Mouse (Mus musculus): ENCODE measurements around the gene Pmepa1. TPM values are rescaled to one million over a fixed set of nuclear protein-coding genes. Genes with fewer than 3 reads are reported as not detected.

Pmepa1 gene
- polyA plus RNA-seq, 1 experiment from 2014 or later: 9.8 TPM

GRCm38 (mm10) chr2:173207051-173207450 lies 69.3 kb downstream of the Pmepa1 start:
- no peaks in the 10 kb centered on the region for H3K4me1 ChIP-seq (ENCODE audit: insufficient read depth, low read depth, low read length)
- TF ChIP-seq EP300 (IDR thresholded peaks at IDR 0.05) (no peak), CTCF (IDR thresholded peaks at IDR 0.05) (no peak)
- no peak overlapping the region for H3K4me3 ChIP-seq (ENCODE audit: low read depth, low read length)
- 92% methylated on average over 3 of the region's 3 CpGs for WGBS
- H3K27ac ChIP-seq (ENCODE audit: low read length): no peak overlapping the region
- no peaks in the 10 kb centered on the region for H3K27me3 ChIP-seq (replicated peaks; ENCODE audit: insufficient read depth, low read length)
- DNase-seq (ENCODE audit: low spot score) (no peak), ATAC-seq (no peak)
- no peak overlapping the region for H3K4me2 ChIP-seq (replicated peaks; ENCODE audit: low read depth, low read length)
- no peak overlapping the region for H3K9ac ChIP-seq (replicated peaks; ENCODE audit: low read depth)
- no peaks in the 10 kb centered on the region for H3K36me3 ChIP-seq (ENCODE audit: insufficient read depth, low read length)
- H3K9me3 ChIP-seq (ENCODE audit: low read length): no peaks in the 10 kb centered on the region

GRCm38 (mm10) chr2:173205563-173206099 lies 70.7 kb downstream of the Pmepa1 start:
- no peak for ATAC-seq
- 91% methylated on average over 14 of the region's 14 CpGs for WGBS
- Histone ChIP-seq H3K36me3 (ENCODE audit: insufficient read depth, low read length) (no peaks in the 10 kb centered on the region), H3K9me3 (ENCODE audit: low read length) (no peaks in the 10 kb centered on the region), H3K27me3 (replicated peaks; ENCODE audit: insufficient read depth, low read length) (no peaks in the 10 kb centered on the region), H3K4me1 (ENCODE audit: insufficient read depth, low read depth, low read length) (no peaks in the 10 kb centered on the region), H3K4me3 (ENCODE audit: low read depth, low read length) (no peak overlapping the region), H3K9ac (replicated peaks; ENCODE audit: low read depth) (no peak overlapping the region), H3K4me2 (replicated peaks; ENCODE audit: low read depth, low read length) (no peak overlapping the region), H3K27ac (ENCODE audit: low read length) (no peak overlapping the region)
- no peak for DNase-seq (ENCODE audit: low spot score)
- TF ChIP-seq CTCF (IDR thresholded peaks at IDR 0.05): no peak
- no peak for TF ChIP-seq EP300 (IDR thresholded peaks at IDR 0.05)

- H3K9me3 ChIP-seq (ENCODE audit: low read length): no peaks in the 10 kb centered on the region
- no peaks in the 10 kb centered on the region for H3K36me3 ChIP-seq (ENCODE audit: insufficient read depth, low read length)
- no peak overlapping the region for H3K9ac ChIP-seq (replicated peaks; ENCODE audit: low read depth)
- H3K27ac ChIP-seq (ENCODE audit: low read length): no peak overlapping the region
- no peaks in the 10 kb centered on the region for H3K4me1 ChIP-seq (ENCODE audit: insufficient read depth, low read depth, low read length)
- DNase-seq (ENCODE audit: low spot score) (no peak), ATAC-seq (no peak)
- no peak for TF ChIP-seq EP300 (IDR thresholded peaks at IDR 0.05)
- TF ChIP-seq CTCF (IDR thresholded peaks at IDR 0.05): no peak
- no peak overlapping the region for H3K4me3 ChIP-seq (ENCODE audit: low read depth, low read length)
- 50% methylated on average over 3 of the region's 4 CpGs for WGBS
- H3K4me2 ChIP-seq (replicated peaks; ENCODE audit: low read depth, low read length): no peak overlapping the region
- H3K27me3 ChIP-seq (replicated peaks; ENCODE audit: insufficient read depth, low read length): no peaks in the 10 kb centered on the region
Observed at GRCm38 (mm10) chr2:173204671-173205070, 71.7 kb downstream of the Pmepa1 start.

- no peaks in the 10 kb centered on the region for H3K27me3 ChIP-seq (replicated peaks; ENCODE audit: insufficient read depth, low read length)
- no peak for DNase-seq (ENCODE audit: low spot score)
- H3K4me3 ChIP-seq (ENCODE audit: low read depth, low read length): no peak overlapping the region
- H3K36me3 ChIP-seq (ENCODE audit: insufficient read depth, low read length): no peaks in the 10 kb centered on the region
- no peak overlapping the region for H3K4me2 ChIP-seq (replicated peaks; ENCODE audit: low read depth, low read length)
- no peak overlapping the region for H3K27ac ChIP-seq (ENCODE audit: low read length)
- no peak for TF ChIP-seq CTCF (IDR thresholded peaks at IDR 0.05)
- no peak for TF ChIP-seq EP300 (IDR thresholded peaks at IDR 0.05)
- no peaks in the 10 kb centered on the region for H3K9me3 ChIP-seq (ENCODE audit: low read length)
- no peak overlapping the region for H3K9ac ChIP-seq (replicated peaks; ENCODE audit: low read depth)
- ATAC-seq: no peak
- no peaks in the 10 kb centered on the region for H3K4me1 ChIP-seq (ENCODE audit: insufficient read depth, low read depth, low read length)
- 86% methylated on average over 3 of the region's 3 CpGs for WGBS
Observed at GRCm38 (mm10) chr2:173203726-173204125, 72.6 kb downstream of the Pmepa1 start.

GRCm38 (mm10) chr2:173202924-173203689 lies 73.2 kb downstream of the Pmepa1 start:
- no peaks in the 10 kb centered on the region for H3K9me3 ChIP-seq (ENCODE audit: low read length)
- ATAC-seq (no peak), DNase-seq (ENCODE audit: low spot score) (no peak)
- no peaks in the 10 kb centered on the region for H3K27me3 ChIP-seq (replicated peaks; ENCODE audit: insufficient read depth, low read length)
- no peak overlapping the region for H3K4me2 ChIP-seq (replicated peaks; ENCODE audit: low read depth, low read length)
- H3K36me3 ChIP-seq (ENCODE audit: insufficient read depth, low read length): no peaks in the 10 kb centered on the region
- TF ChIP-seq CTCF (IDR thresholded peaks at IDR 0.05) (no peak), EP300 (IDR thresholded peaks at IDR 0.05) (no peak)
- H3K9ac ChIP-seq (replicated peaks; ENCODE audit: low read depth): no peak overlapping the region
- H3K4me1 ChIP-seq (ENCODE audit: insufficient read depth, low read depth, low read length): no peaks in the 10 kb centered on the region
- no peak overlapping the region for H3K27ac ChIP-seq (ENCODE audit: low read length)
- no peak overlapping the region for H3K4me3 ChIP-seq (ENCODE audit: low read depth, low read length)
- WGBS: 84% methylated on average over 19 of the region's 19 CpGs

GRCm38 (mm10) chr2:173194796-173195195 lies 81.5 kb downstream of the Pmepa1 start:
- DNase-seq (ENCODE audit: low spot score): no peak
- WGBS: 74% methylated on average over 4 of the region's 4 CpGs

More at GRCm38 (mm10) chr2:173194796-173195195, 81.5 kb downstream of the Pmepa1 start:
- TF ChIP-seq CTCF (IDR thresholded peaks at IDR 0.05): no peak
- TF ChIP-seq EP300 (IDR thresholded peaks at IDR 0.05): no peak
- Histone ChIP-seq H3K27me3 (replicated peaks; ENCODE audit: insufficient read depth, low read length) (no peaks in the 10 kb centered on the region), H3K4me1 (ENCODE audit: insufficient read depth, low read depth, low read length) (no peaks in the 10 kb centered on the region), H3K4me3 (ENCODE audit: low read depth, low read length) (no peak overlapping the region), H3K9ac (replicated peaks; ENCODE audit: low read depth) (no peak overlapping the region), H3K27ac (ENCODE audit: low read length) (no peak overlapping the region), H3K4me2 (replicated peaks; ENCODE audit: low read depth, low read length) (no peak overlapping the region), H3K9me3 (ENCODE audit: low read length) (no peaks in the 10 kb centered on the region), H3K36me3 (ENCODE audit: insufficient read depth, low read length) (no peaks in the 10 kb centered on the region)
- no peak for ATAC-seq

Data from lung, postnatal 0 days (tissue).